Mouse (Mus musculus) heart, adult 18-20 months (tissue): ENCODE measurements at regions not wholly inside any gene's neighbourhood (a gene's known extent, or its start where the extent isn't known, plus 50 kb on each side); places are given as distances from the start of the nearest gene placed in this dataset.
A peak's percentile ranks its signal among the peaks of the same experiment; 100 is the strongest.

Experiments
- DNase-seq, 2 experiments: peaks; one replicate each; pipeline ENCODE4 v3.0.0; 2021 to 2022; ENCODE audit warnings: mixed read lengths in 1 of 2

DNA sequence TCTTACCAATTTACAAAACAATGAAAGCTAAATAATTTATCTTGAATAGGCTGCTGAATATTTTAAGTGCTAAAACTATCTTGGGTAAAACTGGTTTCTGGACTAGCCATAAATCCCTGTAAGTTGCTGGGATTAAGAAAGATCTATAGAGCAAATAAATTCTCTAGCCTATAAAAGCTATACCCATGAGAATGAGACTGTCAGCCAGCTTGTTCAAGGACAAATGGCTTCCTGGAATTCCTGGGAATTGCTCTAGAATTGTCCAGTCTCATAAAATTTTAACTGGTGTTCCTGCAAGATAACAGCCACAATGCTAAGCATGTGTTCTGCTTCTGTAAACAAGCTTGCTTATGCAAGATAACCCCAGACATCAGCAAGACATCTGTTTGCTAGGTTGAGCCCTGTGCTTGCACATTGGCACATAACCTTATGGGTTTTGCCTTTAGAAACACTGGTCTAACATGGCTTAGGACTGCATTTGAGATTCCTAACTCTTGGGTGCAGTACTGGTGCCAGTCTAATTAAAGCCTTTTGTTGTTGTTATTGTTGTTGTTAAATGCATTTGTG lies 180.2 kb upstream of the Syt10 start:
- DNase-seq: no peak

- no peak for DNase-seq
Measured at GRCm38 (mm10) chr15:90023164-90023563, 181.5 kb upstream of the Syt10 start.

DNA sequence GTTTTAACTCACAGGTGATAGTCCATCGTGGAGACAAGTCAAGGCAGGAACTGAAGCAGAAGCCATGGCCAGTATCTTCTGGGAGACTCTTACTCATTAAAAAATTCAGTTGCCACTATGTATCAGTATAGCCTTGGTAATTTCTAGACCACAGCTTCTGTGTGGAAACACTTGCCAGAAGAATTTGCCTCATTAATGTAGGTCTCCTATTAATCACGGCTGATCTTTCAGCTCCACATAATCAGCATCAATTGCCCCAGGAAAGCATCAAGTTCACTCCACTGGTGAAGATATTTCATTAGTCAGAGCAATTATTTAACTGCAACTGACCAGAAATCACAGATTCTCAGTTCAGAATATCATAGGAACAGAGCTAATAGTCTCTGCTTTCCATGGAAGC lies 189.8 kb upstream of the Alg10b start:
- no peak for DNase-seq

DNA sequence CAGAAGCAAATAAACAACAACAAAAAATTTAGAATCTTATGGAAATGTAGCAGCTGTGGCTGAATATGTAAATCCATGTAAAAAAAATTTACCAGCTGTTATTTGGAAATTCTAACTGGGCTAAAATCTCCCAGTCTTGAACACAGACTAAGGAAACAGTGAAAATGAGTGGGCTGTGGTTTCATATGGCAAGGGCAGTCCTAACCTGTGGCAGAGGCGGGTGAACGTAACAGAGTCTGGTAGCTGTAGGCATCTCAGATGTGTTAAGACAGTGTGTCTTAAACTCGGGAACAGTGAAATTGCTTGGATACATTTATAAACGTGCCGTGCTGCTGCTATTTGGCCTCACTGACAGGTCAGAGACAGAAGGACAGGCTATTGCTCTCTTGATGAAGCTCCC lies 178.4 kb upstream of the Alg10b start:
- no peak for DNase-seq

DNA sequence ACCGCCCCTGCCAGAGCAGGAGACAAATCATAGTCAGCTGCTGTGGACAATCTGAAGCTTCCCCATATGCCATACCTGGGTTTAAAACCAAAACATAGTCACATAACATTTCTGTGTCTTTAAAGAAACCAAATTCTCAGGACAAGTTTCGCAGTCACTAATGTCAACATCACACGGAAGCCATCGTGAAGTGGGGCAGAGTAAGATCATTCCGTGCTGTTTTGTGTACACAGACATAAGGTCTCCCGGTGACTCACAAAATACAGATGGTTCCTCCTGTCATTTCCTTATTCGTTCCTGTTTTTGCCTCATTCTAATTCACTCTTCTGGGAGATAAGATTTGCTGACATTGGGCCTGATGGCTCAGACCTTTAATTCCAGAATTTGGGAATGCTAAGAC lies 162.1 kb upstream of the Alg10b start:
- no peak for DNase-seq

DNA sequence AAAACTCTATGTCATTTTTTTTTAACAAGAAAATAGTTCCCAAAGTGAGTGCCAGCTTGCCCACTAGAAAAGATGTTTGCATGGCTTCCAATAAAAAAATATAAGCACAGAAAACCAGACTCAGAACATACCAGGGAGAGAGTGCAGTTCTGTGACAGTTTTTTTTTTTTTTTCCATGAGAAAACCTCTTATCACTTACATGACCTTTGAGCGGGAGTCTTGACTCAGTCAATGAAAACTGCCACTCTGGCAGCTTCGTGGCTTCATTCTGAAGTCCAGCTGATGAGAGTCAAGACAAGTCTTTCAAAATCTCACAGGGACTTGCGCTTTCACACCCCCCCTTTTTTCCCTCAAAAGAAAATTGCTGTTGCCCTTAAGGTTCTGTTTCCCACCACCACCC lies 158.3 kb upstream of the Alg10b start:
- no peak for DNase-seq

DNA sequence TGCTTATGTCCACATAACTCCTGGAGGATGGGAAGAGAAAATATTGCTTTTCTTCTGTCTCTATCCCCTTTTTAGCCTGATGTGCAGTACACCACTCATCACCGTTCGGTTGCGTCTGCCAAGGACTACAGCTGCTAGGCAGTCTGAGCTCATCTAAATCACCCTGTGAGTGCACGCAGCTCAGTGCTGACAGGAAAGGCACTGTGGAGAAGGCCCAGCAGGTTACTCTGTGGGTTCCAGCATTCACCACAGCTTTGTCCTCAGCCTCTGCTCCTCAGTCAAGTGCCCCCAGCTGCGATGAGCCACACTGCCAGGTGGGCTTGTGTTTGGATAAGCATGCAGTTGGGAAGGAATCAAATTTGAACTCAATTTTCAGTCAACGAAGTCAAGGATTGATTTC lies 152.0 kb upstream of the Alg10b start:
- peak in 1 of 2 experiments; percentile 50 for DNase-seq

DNA sequence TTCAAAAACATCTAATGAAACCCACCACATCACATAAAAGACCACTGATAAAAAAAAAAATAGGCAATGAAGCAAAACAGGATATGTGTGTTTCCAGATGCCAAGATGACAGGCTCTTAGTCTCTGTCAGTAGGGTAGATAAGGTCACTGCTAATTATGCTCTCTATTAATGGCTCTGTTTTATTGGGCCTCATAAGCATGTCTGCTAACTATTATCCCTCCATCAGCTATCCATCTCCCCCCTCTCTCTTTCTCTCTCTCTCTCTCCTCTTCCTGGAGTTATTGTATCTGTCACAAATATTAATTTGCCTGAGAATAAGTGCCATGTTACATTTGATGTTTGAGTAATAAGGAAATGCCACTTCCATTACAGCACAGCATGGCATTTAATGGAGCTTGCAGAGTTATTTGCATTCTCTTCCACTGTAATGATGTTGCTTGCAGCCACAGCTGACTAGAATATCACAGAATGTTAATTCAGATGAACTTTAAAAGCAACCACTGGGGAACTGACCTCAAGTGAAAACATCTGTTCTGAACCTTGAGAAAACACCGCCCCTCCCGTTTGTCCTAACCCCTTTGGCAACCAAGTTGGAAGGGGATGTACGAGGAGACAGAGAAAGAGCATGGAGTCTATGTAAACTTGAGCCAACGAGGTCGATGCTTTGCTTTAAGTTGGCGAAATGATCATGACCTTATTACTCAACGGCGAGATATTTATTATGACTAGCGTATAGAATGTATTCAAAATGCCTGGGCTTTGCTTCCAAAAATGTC lies 141.7 kb upstream of the Alg10b start:
- peak; percentile 26 to 45 for DNase-seq

DNA sequence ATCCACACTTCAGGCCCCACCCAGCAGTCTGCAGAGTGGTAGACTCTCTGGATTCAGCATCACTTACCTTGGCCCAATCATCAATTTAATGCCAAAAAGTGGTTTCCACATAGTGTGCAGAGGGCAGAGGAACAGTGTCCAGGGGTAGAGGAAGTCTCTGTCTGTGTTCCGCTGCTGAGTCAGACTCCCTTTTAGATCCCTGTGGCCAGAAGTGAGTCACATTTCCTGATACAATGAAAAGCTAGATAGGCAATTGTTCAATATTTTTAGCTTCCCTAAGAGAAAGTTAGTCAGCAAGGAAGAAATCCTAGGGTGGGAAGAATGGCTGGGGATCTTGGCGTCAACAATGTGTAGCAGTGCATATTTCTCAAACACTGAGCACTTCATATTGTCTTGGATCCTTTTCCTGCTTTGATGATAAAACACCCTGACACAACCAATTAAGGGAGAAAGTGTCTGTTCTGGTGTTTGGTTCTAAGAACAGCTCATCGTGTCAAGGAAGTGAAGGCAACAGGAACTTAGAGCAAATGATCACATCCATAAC lies 114.6 kb upstream of the Alg10b start:
- peak; percentile 4 to 31 for DNase-seq

DNA sequence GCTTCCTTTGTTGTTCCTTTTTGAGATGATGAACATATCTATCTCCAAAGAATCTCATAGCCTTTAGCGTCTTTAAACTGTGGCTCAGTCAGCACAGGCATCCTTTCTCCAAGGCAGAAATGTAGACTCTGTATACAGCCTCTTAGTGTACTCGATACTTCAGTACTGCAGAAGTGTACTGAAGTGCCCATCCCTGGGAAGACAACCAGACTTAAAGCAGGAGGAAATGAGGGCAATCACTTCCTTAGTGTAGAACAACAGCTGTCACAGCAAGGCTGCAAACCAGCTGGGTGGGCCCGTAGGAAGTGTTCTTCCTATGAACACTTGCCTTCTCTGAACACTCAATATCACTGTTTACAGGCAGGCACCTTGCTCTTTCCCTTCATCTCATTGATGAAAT lies 110.5 kb upstream of the Alg10b start:
- no peak for DNase-seq

DNA sequence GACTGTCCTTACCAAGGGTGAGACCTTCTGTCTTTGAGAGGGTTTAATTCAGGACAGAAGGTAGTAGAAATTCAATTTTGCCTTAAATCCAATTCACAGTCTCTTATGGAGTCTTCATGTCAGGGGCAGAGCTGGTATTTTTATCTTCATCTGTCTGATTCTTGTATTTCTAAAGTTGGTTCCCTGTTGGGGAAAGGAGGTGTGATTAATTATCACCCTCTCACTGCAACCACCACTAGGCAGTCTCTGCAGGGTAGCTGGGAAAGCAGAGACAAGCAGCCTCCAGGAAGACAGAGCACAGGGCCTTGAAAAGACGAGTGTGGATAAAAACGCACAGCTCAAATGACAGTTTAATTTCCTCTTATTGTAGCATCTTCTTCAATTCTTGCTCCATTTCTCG lies 104.4 kb upstream of the Alg10b start:
- no peak for DNase-seq

GRCm38 (mm10) chr15:90123999-90124398 lies 100.1 kb upstream of the Alg10b start:
- no peak for DNase-seq

DNA sequence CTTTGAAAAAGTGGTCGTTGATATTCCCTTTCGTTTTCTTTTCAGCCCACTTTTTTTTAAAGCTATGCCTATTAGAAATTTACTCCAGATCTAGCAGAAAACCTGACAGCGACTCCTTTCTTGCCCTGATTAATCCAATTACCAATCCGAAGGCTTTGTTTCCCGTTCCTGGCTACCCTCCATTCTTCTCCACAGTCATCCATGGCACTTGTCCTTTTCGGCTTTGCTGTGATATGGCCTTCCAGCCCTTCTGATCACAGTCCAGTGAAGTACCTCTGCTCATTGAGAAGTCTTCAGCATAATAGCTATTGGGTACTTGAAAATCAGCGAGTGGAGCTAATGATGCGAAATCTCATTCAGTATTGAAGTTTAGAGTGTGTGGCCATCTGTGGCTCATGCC lies 99.0 kb upstream of the Alg10b start:
- DNase-seq: no peak

GRCm38 (mm10) chr15:90131777-90132176 lies 92.3 kb upstream of the Alg10b start:
- DNase-seq: no peak

- no peak for DNase-seq
Measured at GRCm38 (mm10) chr15:90140966-90141365, 83.1 kb upstream of the Alg10b start.

DNA sequence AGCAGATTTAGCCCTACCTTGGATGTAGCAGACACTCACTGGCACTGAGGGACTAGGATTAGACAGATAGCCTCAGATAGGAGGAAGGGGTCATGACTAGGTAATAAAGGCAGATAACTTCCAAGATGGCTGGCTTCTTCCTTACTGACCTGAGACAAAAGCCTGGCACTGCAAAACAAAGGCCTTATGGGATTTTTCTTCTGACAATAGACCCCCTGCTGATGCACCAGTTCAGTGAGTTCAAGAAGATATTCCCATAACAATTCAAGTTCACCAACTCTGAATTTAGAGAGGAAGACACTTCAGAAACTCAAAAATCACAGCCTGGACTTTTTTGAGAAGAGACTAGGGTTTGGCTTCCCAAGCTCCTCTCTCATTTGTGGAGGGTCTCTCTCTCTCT lies 75.4 kb upstream of the Alg10b start:
- DNase-seq: no peak

DNA sequence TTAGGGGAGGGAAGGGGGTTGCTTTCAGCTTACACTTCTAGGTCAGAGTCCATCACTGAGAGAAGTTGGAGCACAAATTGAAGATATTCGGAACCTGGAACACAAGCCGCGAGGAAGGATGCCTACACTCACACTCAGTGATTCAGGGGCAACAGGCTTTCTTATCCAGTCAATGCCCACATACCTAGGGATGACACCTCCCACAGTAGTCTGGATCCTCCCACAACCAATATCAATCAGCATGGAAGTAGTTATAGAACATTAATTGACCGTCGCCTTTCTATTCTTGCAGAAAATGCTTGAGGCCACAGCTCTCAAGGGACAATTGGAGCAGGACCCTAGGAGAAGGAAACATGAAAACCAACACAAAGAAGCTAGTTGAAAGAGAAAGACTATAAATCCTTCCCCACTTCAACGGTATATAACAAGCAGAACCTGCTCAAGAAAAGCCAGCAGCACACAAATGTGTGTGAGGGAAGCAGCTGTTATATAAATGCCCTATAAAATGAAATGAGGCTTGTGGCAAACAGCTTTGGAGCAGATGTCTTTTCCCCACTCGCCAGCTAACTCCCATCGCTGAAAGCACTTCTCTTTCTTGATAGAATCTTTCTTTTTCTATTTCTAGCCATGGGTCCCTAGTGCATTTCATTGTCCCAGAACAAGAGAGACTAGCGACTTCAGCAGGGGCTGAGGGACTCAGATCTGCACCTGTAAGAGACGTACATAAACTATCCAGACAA lies 70.1 kb upstream of the Alg10b start:
- DNase-seq: no peak
